Mouse (Mus musculus) thymus, adult 2 months (tissue): Measurements from ENCODE around the gene Vmn1r185.
"Not testable (repeated sequence)": the region's sequence is repeated elsewhere in the genome, so short reads cannot be mapped to it uniquely, and the experiment has no call there.

Source experiments
- CTCF ChIP-seq: fragments of 200-500 bp; IDR thresholded peaks from 2 replicates; pipeline ENCODE4 v1.5.1; 2012; ENCODE audit warnings: mild to moderate bottlenecking, control low read depth, low read length, moderate library complexity, borderline replicate concordance; ENCODE audit not compliant: control insufficient read depth, poor library complexity, insufficient read depth; ENCODE audit errors: extremely low read depth
- POLR2A ChIP-seq: fragments of 200-500 bp; IDR thresholded peaks from 2 replicates; pipeline ENCODE4 v1.6.1; 2012; ENCODE audit warnings: mild to moderate bottlenecking, low read length, control low read depth, moderate library complexity; ENCODE audit not compliant: control insufficient read depth, poor library complexity, insufficient read depth; ENCODE audit errors: extremely low read depth

GRCm38 (mm10) chr7:26667466-26667865, 49.2 kb upstream of the Vmn1r185 start:
- TF ChIP-seq CTCF, POLR2A: not testable (repeated sequence)
